Mouse (Mus musculus): ENCODE measurements around the gene Zfp345.
"Not testable (repeated sequence)": the region's sequence is repeated elsewhere in the genome, so short reads cannot be mapped to it uniquely, and the experiment has no call there.

Zfp345 gene

GRCm38 (mm10) chr2:150484939-150485778, at the start of gene Zfp345:
TSS of gene Zfp345 (minus strand) at chr2:150485091.
- DNase-seq, result not testable (repeated sequence)

GRCm38 (mm10) chr2:150525703-150526207, 40.9 kb upstream of the Zfp345 start:
- DNase-seq, result no peak

GRCm38 (mm10) chr2:150512837-150513236, 27.9 kb upstream of the Zfp345 start:
- no peak for DNase-seq

DNA sequence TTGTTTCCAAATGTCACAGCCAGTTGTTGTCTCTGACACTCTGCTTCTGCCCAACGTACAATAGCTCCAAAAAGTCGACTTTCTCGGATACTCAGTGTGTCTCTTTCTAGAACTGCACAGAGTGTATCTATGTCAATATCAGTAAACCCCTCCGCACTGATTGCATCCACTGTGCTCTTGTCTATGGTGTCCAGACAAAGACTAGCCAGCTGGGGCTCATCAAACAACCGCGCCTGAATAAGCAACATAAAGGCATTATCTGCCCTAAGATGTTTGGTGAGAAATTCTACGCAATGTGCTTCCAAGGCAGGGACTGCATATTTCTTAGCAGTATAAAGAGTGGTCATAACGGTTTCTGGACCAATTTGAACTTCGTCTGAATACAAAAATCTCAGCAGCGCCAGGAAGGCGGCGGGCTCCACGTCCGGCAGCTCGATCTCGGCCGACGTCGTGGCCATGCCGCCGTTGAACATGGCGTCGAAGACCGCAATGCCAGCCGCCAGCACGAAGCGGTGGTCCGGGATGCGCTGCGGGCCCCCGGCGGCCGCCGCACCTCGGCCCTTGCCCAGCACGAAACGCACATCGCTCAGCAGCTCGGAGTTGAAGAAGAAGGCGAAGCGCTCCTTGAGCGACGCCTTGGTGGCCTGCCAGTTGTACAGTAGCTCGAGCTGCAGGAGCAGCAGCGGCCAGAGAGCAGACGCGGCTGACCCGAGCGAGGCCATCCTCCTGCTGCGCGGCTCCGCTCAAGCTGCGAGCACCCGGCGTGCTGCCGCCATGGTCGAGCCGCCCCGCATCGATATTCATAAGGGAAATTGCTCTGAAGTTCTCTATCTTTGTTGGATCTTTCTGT, 15.5 kb upstream of the Zfp345 start:
- DNase-seq, result not testable (repeated sequence)

GRCm38 (mm10) chr2:150493031-150493430, 8.1 kb upstream of the Zfp345 start:
- DNase-seq, result no peak

DNA sequence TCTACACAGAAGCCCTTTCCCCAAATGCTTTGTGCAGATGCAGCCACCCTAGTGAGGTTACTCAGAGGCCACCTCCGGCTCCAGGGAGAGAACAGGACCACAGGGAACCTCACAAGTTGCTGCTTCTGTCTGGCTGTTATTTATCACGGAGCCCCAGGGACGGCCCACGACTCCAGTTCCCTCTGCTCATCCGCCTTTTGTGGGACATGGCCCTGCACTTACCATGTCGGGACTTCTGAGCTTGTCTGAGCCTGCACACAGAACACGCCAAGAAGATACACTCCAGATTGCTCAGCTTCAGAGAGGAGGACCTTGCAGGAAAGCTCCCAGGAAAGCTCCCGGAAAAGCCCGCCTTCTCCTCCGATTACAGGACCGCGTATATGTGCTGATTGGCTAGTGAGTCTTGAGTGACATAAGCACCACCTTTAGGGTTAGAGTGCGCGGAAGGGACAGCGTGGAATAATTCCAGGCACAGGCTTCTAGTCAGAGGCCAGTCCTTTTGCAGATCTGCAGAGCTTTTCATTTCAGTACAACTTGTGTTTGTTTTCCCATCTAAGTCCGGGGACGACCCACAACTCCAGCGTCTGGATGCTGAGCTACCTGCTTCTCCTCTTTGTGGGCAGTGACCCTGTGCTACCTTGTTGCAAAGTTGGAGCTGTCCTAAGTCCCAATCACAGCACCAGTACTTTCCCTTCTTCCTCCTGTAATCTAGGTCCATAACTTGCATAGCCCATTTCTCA, 33.5 kb downstream of the Zfp345 start, which contains the start of gene Zfp442:
Gene Zfp442 (minus strand): TSS at position 307 of the 740 bp plus-strand sequence.
- peak; percentile 72 for DNase-seq

DNA sequence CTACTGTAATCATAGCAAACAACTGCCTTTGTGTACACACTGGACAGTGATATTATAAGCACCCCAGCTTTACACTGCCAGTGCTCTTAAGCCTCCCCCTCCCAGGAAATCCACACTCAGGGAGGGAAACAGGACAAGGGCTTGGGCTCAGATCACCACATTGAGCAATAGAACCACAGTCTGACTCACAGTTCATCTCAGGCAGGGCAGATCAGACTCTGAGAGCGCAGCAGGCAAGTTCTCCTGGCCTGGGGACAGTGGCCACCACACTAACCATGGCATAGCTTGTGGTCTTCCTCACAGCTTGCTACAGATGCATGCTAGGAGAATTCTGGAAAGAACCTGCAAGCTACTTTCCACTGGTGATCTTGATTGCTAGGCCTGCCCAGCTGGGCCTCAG, 45.8 kb downstream of the Zfp345 start:
- DNase-seq, result not testable (repeated sequence)

Data from cerebellum, adult 11 months (tissue).